Mouse (Mus musculus) liver, embryonic 14 days (tissue): ENCODE measurements around the gene B630019K06Rik. TPM values are rescaled to one million over a fixed set of nuclear protein-coding genes. Genes with fewer than 3 reads are reported as not detected.

Experiments
- polyA plus RNA-seq: library from polyadenylated mRNA; depleted of rRNA; stranded (reverse); fragments of >200 nt; gene quantifications from 2 replicates; pipeline ENCODE4 v1.2.3, GENCODE M21; 2012; rRNA removed

The B630019K06Rik gene
- polyA plus RNA-seq, result 0.12 and 0.17 TPM in 2 replicates

GRCm38 (mm10) chrX:8892343-8893155, at the start of gene B630019K06Rik:
TSS of gene B630019K06Rik (plus strand) at chrX:8892382.

GRCm38 (mm10) chrX:8843694-8844093, 48.5 kb upstream of the B630019K06Rik start, which contains the start of gene Gm6592:
TSS of gene Gm6592 (plus strand) at chrX:8843994.

GRCm38 (mm10) chrX:8873953-8874352, 18.2 kb upstream of the B630019K06Rik start, which contains the start of gene Gm5751:
TSS of gene Gm5751 (plus strand) at chrX:8874253.

Other genes starting within 250 kb of the B630019K06Rik start
- not detected in 2 replicates for gene Ssxb8, start 201.5 kb upstream of the B630019K06Rik start, polyA plus RNA-seq
- not detected in 2 replicates for gene Ssx9, start 143.9 kb upstream of the B630019K06Rik start, polyA plus RNA-seq
- not detected in 2 replicates for gene Ssxb5, start 88.7 kb upstream of the B630019K06Rik start, polyA plus RNA-seq
- gene Gm6592, start 48.4 kb upstream of the B630019K06Rik start, polyA plus RNA-seq, result not detected in 2 replicates
- not detected in 2 replicates for gene Gm5751, start 18.1 kb upstream of the B630019K06Rik start, polyA plus RNA-seq
- not detected in 2 replicates for gene Fthl17b, start 70.6 kb downstream of the B630019K06Rik start, polyA plus RNA-seq
- gene Fthl17c, start 84.2 kb downstream of the B630019K06Rik start, polyA plus RNA-seq, result not detected in 2 replicates
- not detected in 2 replicates for gene Fthl17d, start 94.4 kb downstream of the B630019K06Rik start, polyA plus RNA-seq
- gene Fthl17e, start 141.1 kb downstream of the B630019K06Rik start, polyA plus RNA-seq, result not detected in 2 replicates
- gene Fthl17f, start 170.6 kb downstream of the B630019K06Rik start, polyA plus RNA-seq, result not detected in 2 replicates
- gene 4930402K13Rik, start 212.2 kb downstream of the B630019K06Rik start, polyA plus RNA-seq, result not detected in 2 replicates